Mouse (Mus musculus) cerebellum, adult (tissue): ENCODE data around the gene Alpk1.

Experiments used
- ATAC-seq: cut with Nextera tagmentation; 2 replicates; pipeline ENCODE4 v1.9.2; 2017; ENCODE audit warnings: mild to moderate bottlenecking, moderate library complexity, mixed read lengths; ENCODE audit not compliant: insufficient number of reproducible peaks, low FRiP score, low TSS enrichment

Alpk1 gene

DNA sequence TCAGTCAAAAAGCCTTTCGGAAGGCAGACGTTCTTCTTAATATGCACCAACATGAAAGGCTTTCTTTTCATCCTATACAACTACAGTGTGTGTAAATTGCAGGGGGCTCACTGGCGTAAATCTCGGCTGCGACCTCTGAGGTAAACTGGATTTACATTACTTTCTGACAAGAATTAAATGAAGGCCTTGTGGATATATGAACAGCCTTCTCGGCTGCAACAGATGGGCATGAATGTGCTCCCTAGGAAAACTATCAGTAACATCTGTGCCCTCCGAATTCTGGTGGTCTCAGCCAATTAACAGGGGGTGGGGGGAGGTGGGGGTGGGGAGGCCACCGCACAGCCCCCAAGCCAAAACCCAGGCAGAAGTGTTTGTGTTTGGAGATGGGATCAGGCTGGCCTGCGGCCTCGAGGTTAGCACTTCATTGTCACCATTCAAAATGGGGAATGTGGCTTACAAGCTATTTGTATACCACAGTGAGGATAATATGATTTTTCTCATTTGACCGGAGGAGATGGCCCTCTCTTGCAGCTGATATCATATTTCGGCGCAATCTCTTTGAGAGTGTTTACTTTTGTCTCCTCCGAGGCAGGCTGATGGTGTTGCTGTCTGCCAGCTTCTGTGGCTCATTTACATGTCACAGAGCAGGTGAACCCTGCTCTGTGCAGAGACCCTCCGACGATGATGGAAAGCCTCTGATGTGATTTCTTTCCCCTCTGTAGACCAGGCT, 34.3 kb downstream of the Alpk1 start:
- ATAC-seq: no peak

DNA sequence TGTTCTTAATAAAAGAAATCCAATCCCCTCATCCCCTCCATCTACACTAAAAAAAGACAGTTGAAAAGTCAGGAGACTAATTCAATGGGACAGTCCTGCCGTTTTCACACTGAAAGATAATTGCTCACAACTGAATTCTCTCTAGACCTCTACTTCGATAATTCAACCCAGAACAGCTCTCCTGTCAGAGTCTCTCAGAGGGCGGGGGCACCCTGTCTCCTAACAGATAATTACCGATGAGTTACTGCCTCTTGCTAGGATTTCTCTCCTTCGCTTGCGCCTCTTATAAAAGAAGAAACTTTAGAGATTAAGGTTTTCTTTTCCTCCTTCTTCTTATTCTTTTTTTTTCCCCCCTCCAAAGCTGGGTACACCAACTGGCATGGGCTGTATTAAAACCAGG, 34.8 kb downstream of the Alpk1 start:
- no peak for ATAC-seq

DNA sequence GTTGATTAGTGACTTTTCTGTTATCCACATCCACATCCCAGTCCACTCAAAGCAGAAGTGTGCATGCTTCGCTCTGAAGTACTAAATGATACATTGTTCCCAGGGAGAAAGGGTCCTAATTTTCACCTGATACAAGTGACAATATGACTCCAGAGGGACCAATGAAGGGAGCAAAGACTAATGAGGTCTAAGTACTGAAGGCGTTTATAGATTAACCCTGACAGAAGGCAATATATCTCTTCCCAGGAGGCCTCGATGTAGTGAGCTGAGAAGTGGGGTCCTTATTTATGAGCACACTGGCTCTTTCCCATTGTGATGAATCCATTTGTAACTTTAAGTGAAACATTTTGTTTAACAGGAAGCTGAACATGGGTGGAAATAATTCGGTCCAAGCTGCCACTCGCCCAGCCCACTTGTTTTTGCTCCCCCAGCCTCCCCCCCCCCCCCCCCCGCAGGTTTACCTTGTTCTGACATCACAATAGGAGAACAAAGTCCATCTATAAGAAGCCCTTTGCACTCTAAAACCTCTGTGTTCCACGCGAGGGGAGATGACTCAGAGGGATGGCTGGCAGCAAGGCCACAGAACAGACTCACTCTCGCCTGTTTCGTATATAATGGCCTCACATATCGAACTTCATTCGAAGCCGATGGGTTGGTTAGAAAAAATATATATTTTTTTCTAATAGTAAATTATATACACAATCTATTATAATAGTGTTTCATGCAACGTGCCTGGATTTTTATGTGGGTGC, 36.5 kb downstream of the Alpk1 start:
- no peak for ATAC-seq

DNA sequence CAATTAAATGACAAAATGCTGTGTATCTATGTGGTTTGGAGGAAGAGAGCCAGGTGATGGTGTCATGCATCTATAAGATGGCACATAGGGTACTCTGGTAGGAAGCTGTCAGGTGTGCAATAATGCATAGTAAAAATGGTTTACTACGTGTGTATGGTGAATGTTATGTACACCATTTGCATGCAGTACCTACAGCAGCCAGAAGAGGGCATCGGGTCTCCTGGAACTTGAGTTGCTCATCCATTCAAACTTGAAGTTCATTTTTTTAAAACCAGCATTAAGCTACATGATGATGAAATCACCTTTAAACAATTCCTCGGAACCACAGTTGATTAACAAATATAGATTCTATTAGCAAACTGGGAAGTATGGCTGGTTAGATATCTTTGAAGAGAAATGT, 38.9 kb downstream of the Alpk1 start:
- no peak for ATAC-seq

DNA sequence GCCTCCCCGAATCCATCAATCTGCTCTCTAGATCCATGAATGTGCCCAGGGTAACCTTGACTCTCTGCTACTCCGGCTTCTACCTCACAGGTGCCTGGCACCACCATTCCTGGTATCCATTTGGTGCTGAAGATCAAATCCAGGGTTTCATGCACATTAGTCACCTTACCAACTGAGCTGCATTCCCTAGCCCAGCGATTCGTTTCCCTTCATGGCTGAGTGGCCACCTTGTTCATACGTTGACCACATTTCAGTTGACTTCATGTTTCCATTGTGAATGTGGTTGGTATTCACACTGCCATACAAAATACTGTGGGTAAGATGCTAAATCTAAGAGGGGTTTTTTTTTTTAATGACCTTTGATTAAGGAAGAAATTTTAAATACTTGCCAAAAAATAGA, 42.5 kb downstream of the Alpk1 start:
- ATAC-seq: no peak

DNA sequence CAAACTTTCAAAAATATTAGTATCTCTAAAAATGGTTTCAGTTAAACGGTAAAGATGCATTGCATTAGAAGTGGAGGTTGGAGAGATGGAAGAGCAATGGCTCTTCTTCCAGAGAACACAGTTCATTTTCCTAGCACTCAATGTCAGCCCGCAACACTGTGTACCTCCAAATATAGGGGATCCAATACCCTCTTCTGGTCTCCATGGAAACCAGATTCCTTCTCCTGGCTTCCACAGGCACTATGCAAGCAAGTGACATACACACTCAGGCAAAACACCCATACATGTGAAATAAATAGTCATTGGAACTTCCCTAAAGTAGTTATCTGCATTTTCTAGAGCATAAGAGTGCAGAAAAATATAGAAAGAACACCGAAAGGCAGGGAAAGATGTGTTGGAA, 44.9 kb downstream of the Alpk1 start:
- ATAC-seq: no peak

DNA sequence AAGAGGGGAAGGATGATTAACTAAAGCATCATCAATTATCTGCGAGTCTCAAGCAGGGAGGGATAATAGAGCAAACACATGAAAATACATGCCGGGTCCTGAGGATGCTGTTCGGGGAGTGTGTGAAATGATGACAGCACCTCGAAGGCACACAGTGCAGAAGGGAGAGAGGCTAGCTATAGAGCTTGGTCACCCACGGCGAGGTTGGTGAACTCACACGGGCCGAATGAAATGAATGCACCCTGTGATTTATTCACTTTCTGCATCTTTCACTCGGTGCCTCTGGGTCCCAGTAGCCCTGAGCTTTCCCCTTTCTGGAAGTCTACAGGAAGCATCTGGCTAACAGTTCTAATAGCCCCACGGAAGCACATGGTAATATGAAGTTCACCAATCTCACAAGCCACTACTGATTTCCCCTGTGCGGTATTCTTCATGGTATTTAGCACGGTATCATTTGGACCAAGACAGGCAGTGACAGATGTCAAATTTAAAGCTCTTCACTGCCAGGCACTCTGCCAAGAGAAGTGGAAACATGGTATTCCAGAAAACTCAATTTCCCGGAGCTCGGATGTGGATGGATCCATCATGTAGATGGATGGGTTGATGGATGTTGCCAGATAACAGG, 50.7 kb downstream of the Alpk1 start:
- ATAC-seq: no peak

DNA sequence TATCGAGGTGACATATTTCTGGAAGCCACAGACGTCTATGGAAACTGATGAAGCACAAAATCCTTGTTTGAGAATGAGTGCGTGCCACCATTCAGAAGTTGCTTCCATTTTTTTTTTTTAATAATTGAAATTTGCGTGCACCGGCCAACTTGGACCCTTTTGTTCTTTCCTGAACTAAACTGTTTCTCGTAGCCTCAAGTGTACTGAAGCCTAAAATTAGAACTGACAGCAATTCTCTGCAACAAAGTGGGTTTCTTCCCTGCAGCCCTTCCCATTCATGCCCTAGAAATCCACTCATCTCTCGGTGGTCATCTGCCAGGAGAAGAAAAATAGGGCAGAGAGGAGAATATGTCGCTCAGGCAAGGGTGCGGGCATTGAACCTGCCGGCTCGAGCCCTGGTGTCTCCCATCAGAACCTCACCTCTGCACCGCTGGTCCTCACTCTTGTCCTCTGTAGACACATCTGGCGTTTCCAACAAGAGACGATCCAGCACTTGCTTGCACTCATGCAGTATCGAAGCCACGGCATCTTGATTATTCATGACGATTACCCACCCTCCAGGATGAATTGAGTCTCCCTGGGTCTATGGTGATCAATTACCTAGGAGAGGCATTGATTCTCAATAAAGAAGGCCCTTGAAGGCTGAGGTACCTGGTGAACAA, 51.3 kb downstream of the Alpk1 start:
- ATAC-seq: no peak

DNA sequence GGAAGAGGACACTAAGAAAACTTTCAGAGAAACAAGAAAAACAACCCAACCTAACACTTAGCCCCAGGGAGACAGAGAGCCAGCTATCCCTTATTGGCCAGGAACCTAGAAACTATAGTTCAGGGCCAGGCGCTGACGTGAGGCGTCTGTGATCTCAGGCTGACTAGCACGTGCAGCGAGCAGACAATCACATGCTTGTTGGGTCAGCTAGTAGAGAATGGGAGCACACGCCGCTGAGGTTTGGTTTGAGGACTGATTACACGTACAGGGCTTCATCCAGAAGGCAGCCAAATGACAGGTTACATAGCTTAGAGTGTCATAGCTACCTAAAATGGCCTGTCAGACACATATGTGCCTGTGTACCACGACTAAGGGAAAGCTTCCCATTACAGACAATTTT, 52.3 kb downstream of the Alpk1 start:
- ATAC-seq: no peak

DNA sequence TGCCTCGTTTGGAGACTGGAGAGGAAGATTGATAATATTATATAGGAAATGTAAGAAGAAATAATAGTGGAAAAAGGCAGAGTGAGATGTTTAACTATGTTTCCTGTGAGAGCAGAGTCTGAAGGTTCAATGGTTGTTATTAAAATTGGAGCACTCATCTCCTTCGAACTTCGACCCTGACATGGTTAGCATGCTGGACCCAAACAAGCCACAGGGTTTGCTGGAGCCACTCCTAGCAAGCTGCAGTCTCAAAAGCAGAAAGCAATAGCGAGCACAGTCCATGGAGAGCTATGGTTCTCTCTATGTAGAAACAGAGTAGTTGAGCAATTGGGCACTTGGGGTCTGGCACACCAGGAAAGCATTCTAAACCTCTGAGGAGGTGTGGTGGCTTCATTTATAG, 59.4 kb downstream of the Alpk1 start:
- no peak for ATAC-seq

DNA sequence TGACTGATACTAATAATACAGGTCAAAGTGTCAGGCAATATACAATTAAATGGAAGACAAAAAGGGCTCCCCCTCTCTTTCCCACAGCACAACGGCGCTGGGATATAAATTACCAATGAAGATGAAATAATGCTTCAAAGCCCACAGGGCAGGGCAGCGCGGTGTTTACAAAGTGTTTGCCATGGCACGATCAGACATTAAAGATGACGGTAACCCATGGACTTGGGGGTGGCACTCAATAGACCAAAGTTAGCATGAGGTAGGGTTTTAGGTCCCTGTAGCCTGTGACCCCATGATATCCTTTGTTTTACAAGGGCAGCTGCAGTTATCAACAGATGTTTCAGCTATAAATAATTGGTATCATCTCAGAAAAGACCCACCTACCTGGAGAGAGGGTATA, 60.3 kb downstream of the Alpk1 start:
- no peak for ATAC-seq

DNA sequence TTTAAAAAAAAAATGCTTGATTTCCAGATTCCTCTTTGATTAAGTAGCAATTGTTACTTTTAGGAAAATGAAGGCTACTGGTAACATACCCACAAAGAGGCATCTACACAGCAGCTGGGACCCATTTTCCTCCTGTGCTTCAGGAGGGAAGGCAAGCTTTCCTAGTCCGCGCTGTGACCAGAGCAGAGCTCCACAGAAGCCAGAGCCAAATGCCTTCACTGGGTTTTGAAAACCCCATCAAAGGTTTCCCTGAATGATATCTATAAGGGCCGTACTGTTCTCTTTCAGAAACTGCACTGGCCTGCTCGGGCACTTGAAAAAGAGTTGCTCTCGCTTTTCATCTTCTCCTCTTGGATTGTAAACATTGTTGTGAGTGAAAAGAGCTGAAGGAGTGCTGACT, 60.7 kb downstream of the Alpk1 start:
- no peak for ATAC-seq

DNA sequence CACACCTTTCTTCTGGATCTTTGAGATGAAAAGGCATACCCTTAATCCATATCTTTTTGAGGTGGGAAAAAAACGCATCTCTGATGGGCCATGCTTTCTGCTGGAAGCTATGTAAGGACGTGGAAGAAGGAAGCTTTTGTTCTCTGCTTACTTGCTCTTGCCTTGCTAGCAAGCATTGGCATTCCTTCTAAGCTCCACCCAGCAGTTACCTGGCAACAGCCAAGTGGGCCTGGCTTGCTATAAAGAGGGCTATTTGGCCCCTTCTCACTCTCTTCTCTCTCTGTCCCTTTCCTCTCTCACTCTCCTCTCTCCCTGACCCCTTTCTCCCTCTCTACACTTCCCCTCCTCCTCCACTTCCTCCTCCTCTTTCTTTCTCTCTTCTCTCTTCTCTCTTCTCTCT, 63.6 kb downstream of the Alpk1 start:
- no peak for ATAC-seq

DNA sequence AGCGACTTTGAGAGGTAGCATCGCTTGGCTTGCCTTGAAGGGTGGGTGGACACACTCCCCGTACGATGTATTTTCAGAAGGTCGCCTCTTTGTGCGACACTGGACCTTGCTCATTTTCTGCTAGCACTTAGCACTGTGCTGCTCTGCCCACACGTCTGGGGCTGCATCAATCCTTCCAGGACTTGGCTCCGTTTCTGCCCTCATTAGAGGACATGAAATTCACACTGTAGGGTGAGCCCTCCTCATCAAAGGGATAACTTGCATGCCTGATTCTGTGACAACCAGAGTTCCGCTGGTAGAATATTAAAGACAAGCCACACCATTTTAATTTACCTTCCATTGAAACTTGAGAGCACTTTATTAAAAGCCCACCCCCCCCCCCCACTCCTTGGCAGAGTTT, 67.2 kb downstream of the Alpk1 start:
- ATAC-seq: no peak

DNA sequence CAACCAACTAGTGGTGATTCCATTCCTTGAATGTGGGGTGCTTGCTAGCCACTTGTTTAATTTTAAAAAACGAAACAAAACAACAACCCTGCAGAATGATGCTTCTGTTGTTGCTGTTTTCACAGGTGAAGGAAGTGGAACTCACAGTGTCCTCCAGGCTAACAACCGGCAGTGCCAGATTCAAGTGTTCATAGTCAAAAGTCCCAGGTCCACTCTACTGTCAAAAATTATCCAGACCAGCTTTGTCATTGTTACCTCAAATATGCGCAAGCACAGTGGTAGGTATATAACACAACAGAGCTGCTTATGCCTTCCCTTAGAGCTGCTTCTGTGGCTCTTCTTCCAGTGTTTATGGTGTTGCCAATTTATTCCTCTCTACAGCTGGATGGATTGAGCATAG, 68.8 kb downstream of the Alpk1 start:
- no peak for ATAC-seq

DNA sequence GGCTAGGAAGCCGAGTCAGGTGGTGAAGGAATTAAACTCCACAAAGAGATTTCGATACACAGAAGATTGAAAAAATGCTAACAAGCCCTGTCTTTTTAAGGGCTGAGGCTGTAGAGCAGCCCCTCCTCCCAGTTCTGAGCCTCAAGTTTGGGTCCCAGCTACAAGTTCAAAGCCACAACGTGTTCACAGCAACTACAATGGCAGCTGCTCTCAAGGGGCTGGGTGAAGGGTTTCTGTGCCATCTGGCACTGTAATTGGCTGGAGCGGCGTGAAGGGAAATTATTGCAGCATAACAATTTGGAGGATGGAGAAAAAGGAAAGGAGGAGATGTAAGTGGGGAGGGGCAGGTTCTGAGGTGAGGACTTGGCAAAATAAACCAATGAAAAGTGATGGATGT, 73.2 kb downstream of the Alpk1 start:
- no peak for ATAC-seq

DNA sequence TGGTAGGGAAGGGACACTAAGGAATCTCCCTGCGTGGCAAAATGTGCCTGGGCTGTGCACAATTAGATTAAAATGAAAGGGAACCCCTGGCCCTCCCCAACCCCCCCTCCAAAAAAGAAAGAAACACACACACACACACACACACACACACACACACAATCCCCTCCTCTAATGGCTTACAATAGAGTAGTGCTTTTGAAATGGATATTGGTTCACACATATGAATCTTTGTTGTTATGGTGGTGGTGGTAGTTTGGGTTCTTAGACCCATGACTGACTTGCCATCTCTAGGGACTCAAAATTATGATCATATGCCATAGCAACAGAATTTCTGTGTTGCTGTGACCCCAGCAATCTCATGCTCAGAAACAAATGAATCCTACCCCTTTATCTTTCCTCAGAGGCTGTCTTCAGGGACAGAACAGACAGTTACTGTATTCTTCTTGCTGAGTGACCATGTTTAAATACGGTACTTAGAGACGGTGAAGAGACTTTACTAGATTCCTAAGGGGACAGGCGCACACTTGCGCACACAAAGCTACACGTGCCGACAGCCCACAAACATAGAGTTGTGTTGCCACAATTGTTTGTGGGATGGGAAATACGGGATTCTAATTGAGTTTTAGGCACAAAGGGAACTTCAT, 73.8 kb downstream of the Alpk1 start:
- ATAC-seq: no peak

DNA sequence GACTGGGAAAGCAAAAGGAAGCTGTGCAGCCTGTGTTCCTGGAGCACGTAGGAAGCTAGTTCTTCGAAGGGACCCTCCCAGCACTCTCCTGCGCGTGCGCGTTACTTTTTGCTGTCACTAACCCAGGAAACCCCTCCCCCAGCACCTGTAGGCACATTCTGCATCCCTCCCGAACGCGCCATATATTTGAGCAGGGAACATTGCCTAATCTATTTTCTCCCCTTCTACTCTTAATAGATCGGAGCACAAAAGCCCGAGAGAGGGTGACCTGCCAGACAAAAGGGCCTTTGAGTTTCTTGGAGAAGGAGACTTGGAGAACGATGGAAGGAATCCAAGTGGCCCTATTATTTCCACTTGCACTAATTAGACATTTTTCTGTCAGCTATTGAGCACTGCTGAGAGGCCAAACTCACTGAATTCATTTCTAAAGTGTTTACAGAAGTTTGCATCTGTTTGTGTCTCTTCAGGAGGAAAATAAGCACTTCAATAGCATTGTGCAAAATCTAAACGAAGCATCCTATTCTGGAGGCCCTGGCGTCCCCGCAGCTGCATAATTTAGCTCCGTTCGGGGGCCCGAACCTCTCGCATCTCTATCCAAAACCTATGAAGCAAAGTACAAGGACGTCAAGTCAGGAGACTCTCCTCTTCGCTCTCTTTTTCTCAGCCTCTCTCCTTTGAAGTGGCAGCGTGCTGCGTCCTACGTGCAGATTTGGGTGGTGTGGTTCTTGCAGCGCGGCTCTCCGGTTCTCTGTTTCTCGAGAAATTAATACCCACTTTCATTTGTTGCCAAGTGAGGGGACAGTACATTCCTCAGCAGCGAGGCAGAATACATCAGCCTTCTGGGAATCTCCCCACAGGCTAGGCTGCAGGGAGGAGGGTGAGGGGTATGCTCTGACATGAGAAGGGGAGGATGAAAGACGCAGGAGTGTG, 74.5 kb downstream of the Alpk1 start:
- ATAC-seq: no peak

DNA sequence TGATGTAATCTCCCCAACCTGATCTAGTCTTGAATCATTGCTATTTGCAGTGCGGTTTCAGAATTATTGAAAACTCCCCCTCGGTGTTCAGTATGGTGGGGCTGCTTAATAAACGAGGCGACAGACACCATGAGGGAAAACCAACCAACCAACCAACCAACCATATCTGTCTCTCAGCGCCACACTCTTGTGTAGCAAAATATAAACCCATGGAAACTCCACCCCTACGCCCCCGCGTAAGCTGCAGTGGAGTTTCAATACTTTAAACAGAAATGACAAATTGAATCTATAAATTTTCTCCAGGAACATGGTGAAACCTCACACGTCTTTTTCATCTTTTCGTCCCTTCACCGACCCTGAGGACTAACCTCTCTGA, 75.2 kb downstream of the Alpk1 start:
- no peak for ATAC-seq
